Mouse (Mus musculus): ENCODE results near the gene Dpp6. TPM values are rescaled to one million over a fixed set of nuclear protein-coding genes. Genes with fewer than 3 reads are reported as not detected.

The Dpp6 gene
- polyA plus RNA-seq, 1 experiment from 2014 or later: 88.3 TPM

DNA sequence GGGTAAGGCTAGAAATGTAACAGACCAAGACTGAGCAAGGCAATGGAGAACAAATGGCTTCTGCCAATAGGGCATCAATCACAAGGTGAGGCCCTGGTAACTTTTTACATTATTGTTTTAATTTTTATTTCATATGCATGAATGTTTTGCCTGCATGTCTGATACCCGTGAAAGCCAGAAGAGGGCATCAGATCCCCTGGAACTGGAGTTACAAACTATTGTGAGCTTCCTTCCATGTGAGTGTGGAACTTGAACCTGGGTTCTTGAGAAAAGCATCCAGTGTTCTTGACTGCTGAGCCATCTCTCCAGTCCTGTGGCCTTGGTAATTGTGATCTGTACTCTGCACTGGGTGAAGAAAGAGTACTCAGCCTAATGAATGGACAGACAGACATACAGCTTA, 259.0 kb downstream of the Dpp6 start:
- no peaks in the 10 kb centered on the region for H3K27me3 ChIP-seq (replicated peaks)
- H3K9ac ChIP-seq (replicated peaks): no peak overlapping the region
- H3K4me3 ChIP-seq (replicated peaks): no peak overlapping the region
- H3K36me3 ChIP-seq: no peaks in the 10 kb centered on the region
- H3K4me2 ChIP-seq: no peak overlapping the region
- 59% methylated on average over 1 of the region's 1 CpGs for WGBS
- no peaks in the 10 kb centered on the region for H3K9me3 ChIP-seq (replicated peaks)
- H3K27ac ChIP-seq (replicated peaks): no peak overlapping the region
- no peak for ATAC-seq (ENCODE audit: low FRiP score)
- H3K4me1 ChIP-seq: 0 out of 2 replicates have a peak, but pooled peaks cover 6% of the 10 kb centered on the region

DNA sequence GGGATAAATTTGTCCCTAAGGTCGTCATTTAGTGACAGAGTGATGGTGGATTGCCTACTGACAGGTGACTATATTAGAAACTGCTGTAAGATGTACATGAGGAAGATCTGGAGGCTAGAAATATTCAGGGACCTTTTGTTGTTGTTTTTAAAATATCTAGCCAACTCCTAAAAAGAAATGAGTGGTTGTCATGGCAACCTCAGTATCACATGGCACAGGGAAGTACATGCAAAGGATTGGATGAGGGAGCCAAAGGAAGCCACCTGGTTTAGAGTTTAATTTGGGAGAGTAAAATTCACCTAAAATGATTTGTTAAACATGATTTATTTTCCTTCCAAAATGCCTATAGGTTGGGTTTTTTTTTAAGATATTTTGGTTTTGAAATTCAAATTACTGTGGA, 260.8 kb downstream of the Dpp6 start:
- Histone ChIP-seq H3K4me2 (no peak overlapping the region), H3K9me3 (replicated peaks) (no peaks in the 10 kb centered on the region), H3K27ac (replicated peaks) (no peak overlapping the region), H3K36me3 (no peaks in the 10 kb centered on the region), H3K4me1 (0 out of 2 replicates have a peak, but pooled peaks cover 6% of the 10 kb centered on the region), H3K9ac (replicated peaks) (no peak overlapping the region), H3K27me3 (replicated peaks) (no peaks in the 10 kb centered on the region), H3K4me3 (replicated peaks) (no peak overlapping the region)
- no peak for ATAC-seq (ENCODE audit: low FRiP score)
- 74% methylated on average over 1 of the region's 1 CpGs for WGBS

DNA sequence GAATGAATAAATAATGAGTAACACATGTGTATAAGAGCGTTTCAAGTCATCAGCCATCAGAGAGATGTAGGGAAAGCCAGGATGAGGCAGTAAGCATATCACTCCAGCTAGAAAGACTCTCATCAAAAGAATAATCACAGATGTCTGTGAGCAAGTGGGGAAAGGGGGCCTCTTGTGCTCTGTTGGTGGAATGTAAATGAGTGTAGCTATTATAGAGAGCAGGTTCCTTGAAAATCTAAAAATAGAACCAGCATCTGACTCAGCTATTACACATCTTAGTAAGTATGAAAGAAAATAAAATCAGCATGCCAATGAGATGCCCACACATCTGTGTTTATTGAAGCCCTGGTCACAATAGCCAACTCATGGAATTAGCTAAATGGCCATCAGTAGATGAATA, 264.3 kb downstream of the Dpp6 start:
- Histone ChIP-seq H3K4me2 (no peak overlapping the region), H3K9ac (replicated peaks) (no peak overlapping the region), H3K4me3 (replicated peaks) (no peak overlapping the region), H3K9me3 (replicated peaks) (no peaks in the 10 kb centered on the region), H3K36me3 (no peaks in the 10 kb centered on the region), H3K27me3 (replicated peaks) (no peaks in the 10 kb centered on the region), H3K4me1 (0 out of 2 replicates have a peak, but pooled peaks cover 2% of the 10 kb centered on the region), H3K27ac (replicated peaks) (no peak overlapping the region)
- no peak for ATAC-seq (ENCODE audit: low FRiP score)
- WGBS: 47% methylated on average over 1 of the region's 1 CpGs

DNA sequence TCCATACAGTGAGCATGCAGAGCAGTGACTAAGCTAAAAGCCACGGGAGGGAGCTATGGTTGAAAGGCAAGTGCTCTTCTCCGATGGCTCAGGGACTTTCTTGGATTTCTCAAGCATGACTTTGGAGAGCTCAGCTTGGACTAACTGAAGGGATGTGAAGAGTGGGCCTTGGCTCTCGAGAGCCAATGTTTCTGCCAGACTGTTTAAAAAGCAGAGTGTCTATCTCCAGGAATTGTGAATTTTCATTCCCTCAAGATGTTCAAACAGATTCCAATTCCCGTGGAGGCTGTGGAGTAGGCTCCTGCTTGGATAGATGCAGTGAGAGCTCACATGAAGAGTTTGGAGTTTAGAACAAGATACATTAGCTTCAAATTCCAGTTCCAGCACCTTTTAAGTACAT, 266.8 kb downstream of the Dpp6 start:
- Histone ChIP-seq H3K36me3 (no peaks in the 10 kb centered on the region), H3K4me3 (replicated peaks) (no peak overlapping the region), H3K27me3 (replicated peaks) (no peaks in the 10 kb centered on the region), H3K9me3 (replicated peaks) (no peaks in the 10 kb centered on the region), H3K27ac (replicated peaks) (no peak overlapping the region), H3K9ac (replicated peaks) (no peak overlapping the region), H3K4me2 (no peak overlapping the region), H3K4me1 (no peaks in the 10 kb centered on the region)
- no peak for ATAC-seq (ENCODE audit: low FRiP score)
- WGBS: 78% methylated on average over 4 of the region's 4 CpGs

DNA sequence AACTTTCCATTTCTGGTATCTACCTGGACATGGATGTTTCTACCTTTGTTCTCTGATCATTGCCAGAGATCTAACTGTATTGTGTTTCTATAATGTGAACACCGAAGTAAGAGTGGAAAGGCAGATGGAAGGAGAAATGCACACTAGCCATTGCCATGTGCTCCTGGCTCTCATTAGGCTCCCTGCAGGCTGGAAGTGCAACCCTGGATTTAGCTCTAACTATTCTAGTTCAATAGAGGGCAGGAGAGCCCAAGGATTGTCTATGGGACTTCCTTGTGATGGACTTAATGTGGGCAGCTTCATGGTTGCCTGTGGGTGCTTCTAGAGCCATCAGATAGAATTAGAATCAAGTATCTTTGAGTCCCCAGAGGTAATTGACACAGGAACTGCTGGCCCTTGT, 291.2 kb downstream of the Dpp6 start:
- Histone ChIP-seq H3K4me2 (no peak overlapping the region), H3K4me3 (replicated peaks) (no peak overlapping the region), H3K27me3 (replicated peaks) (no peaks in the 10 kb centered on the region), H3K9me3 (replicated peaks) (no peaks in the 10 kb centered on the region), H3K9ac (replicated peaks) (no peak overlapping the region), H3K27ac (replicated peaks) (no peak overlapping the region), H3K36me3 (no peaks in the 10 kb centered on the region), H3K4me1 (no peaks in the 10 kb centered on the region)
- no peak for ATAC-seq (ENCODE audit: low FRiP score)
- 100% methylated on average over 1 of the region's 1 CpGs for WGBS

DNA sequence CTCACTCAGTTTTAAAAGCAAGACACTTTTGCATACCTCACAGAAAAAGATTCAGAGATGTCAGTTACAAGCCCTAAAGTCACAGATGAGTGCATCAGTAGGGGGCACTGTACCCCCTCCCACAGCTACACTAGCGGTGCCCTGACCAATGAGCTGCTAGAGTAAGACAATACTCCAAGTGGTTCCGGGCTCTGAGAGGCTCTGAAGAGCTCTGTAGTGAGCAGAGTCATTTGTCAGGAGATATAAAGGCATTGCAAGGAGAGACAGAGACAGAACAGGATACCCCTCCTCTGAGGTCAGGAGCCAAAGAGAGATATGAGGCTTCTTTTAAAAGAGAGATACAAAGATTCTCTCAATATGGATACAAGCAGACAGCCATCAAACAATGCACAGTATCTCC, 305.5 kb downstream of the Dpp6 start:
- H3K4me2 ChIP-seq: no peak overlapping the region
- H3K4me1 ChIP-seq: no peaks in the 10 kb centered on the region
- H3K27me3 ChIP-seq (replicated peaks): no peaks in the 10 kb centered on the region
- no peak overlapping the region for H3K4me3 ChIP-seq (replicated peaks)
- no peaks in the 10 kb centered on the region for H3K9me3 ChIP-seq (replicated peaks)
- H3K27ac ChIP-seq (replicated peaks): no peak overlapping the region
- no peak for ATAC-seq (ENCODE audit: low FRiP score)
- 33% methylated on average over 2 of the region's 2 CpGs for WGBS
- H3K36me3 ChIP-seq: no peaks in the 10 kb centered on the region
- H3K9ac ChIP-seq (replicated peaks): no peak overlapping the region

DNA sequence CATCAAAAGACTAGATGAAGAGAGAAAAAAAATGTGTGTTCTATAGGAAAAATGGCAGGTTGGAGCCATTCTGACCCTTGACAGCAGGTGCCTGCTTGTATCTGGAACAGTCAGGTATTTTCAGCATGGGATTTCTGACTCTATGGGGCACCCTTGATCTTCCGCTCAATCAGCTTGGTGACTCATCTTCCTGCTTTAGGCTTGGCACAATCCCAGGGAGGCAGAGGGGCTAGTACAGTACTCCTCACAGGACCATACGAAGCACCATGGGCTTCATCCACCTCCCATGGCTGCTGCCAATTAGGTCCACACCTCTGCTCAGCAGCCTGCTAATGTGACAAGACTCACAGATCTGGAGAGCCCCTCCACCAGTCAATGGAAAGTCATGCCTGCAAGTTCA, 305.9 kb downstream of the Dpp6 start:
- no peak for ATAC-seq (ENCODE audit: low FRiP score)
- Histone ChIP-seq H3K36me3 (no peaks in the 10 kb centered on the region), H3K4me1 (no peaks in the 10 kb centered on the region), H3K27ac (replicated peaks) (no peak overlapping the region), H3K9ac (replicated peaks) (no peak overlapping the region), H3K4me3 (replicated peaks) (no peak overlapping the region), H3K9me3 (replicated peaks) (no peaks in the 10 kb centered on the region), H3K27me3 (replicated peaks) (no peaks in the 10 kb centered on the region), H3K4me2 (no peak overlapping the region)
- WGBS: 85% methylated on average over 2 of the region's 2 CpGs

DNA sequence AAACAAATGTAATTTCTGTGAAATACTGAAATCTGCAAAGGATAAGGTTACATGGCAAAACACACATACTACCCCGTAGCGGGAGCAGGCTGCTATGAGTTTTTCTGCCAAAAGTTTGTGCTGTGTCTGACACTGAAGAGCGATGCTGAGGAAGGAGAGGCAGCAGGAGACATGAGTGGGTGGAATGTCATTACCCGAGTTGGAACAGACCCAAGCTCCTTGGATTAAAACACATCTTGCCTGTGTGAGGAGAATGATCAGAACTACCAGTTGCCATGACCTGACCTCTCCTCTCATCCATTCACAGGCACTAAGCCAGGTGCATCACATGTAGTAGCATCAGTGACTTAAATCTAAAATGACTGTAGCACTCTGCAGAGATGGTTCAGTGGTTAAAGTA, 309.0 kb downstream of the Dpp6 start:
- no peak overlapping the region for H3K4me3 ChIP-seq (replicated peaks)
- H3K9me3 ChIP-seq (replicated peaks): no peaks in the 10 kb centered on the region
- 80% methylated on average over 4 of the region's 4 CpGs for WGBS
- no peak overlapping the region for H3K9ac ChIP-seq (replicated peaks)
- ATAC-seq (ENCODE audit: low FRiP score): no peak
- no peak overlapping the region for H3K4me2 ChIP-seq
- H3K27ac ChIP-seq (replicated peaks): no peak overlapping the region
- no peaks in the 10 kb centered on the region for H3K4me1 ChIP-seq
- no peaks in the 10 kb centered on the region for H3K27me3 ChIP-seq (replicated peaks)
- no peaks in the 10 kb centered on the region for H3K36me3 ChIP-seq

DNA sequence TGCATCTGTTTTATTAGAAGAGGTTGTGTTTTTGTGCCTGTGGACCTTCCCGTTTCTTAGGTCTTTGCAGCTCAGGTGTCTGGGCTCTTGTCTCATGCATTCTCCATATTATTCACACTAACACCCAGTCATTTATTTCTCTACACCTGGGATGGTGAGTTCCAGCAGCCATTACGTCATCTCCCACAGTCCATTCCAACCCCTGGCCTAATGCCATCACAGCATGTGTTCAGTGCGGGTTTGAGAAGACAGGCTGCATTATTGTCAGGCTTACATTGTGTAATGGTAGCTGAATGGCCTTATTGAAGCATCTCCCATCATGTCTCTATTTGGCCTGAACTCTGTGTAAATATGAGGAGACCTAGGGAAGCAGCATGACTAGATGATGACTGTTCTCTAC, 316.2 kb downstream of the Dpp6 start:
- H3K9me3 ChIP-seq (replicated peaks): no peaks in the 10 kb centered on the region
- ATAC-seq (ENCODE audit: low FRiP score): no peak
- no peak overlapping the region for H3K4me2 ChIP-seq
- WGBS: 62% methylated on average over 3 of the region's 3 CpGs
- H3K27me3 ChIP-seq (replicated peaks): no peaks in the 10 kb centered on the region
- H3K9ac ChIP-seq (replicated peaks): no peak overlapping the region
- H3K4me1 ChIP-seq: 0 out of 2 replicates have a peak, but pooled peaks cover 3% of the 10 kb centered on the region
- no peak overlapping the region for H3K27ac ChIP-seq (replicated peaks)
- no peak overlapping the region for H3K4me3 ChIP-seq (replicated peaks)
- no peaks in the 10 kb centered on the region for H3K36me3 ChIP-seq

DNA sequence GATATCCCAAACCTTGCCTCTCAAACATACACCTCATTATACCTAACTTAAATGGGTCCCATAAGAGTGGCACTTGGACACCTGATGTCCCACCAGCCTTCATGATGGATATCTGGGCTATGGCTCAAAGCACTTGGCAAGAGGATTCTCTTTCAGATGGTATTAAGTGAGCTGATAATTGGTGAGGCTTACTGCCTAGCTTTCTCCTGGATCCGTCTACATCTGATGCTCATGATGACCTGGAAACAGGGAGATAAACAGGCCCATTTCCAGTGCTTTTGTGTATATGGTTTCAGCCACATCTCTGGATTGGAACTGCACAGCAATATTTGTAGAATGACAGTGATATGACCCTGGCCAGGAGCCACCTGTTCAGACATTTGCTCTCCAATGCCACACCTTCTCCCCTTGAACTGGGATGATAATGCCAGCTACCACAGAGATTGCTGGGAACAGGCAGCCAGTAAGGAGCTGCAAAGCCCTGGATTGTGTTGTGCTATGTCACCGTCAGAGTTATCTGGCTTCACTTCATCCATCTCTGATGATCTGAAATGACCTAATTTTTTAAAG, 317.5 kb downstream of the Dpp6 start:
- Histone ChIP-seq H3K27ac (replicated peaks) (no peak overlapping the region), H3K27me3 (replicated peaks) (no peaks in the 10 kb centered on the region), H3K4me1 (0 out of 2 replicates have a peak, but pooled peaks cover 3% of the 10 kb centered on the region), H3K4me2 (no peak overlapping the region), H3K9me3 (replicated peaks) (no peaks in the 10 kb centered on the region), H3K36me3 (no peaks in the 10 kb centered on the region), H3K9ac (replicated peaks) (no peak overlapping the region), H3K4me3 (replicated peaks) (no peak overlapping the region)
- ATAC-seq (ENCODE audit: low FRiP score): no peak
- WGBS: 76% methylated on average over 2 of the region's 2 CpGs

DNA sequence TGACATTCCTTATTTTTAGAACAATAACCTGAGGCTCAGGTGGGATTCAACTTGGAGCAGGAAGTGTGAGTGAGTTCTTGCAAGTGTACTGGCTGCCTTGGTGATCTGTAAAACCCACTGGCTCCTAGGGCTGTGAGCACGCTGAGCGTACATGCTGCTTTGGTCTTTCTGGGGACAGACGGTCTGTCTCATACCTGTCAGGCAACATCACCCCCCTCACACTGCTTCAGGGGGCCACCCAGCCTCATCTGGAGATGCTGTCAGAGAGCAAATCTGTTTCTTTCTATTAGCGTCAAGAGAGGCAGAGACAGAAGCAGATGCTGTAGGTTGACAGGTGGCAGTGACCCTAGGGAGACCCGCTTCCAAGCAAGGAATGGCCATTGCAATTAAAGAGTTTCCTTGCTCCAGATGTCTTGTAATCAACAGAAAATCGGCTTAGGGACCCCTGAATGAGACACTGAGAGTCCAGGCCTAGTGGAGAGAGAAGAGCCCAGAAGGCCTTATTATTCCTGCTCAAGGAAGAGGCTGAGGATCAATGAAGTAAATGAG, 330.5 kb downstream of the Dpp6 start:
- H3K27me3 ChIP-seq (replicated peaks): no peaks in the 10 kb centered on the region
- no peak overlapping the region for H3K9ac ChIP-seq (replicated peaks)
- H3K4me2 ChIP-seq: no peak overlapping the region
- no peak overlapping the region for H3K27ac ChIP-seq (replicated peaks)
- no peaks in the 10 kb centered on the region for H3K36me3 ChIP-seq
- H3K4me3 ChIP-seq (replicated peaks): no peak overlapping the region
- WGBS: 84% methylated on average over 6 of the region's 6 CpGs
- no peaks in the 10 kb centered on the region for H3K9me3 ChIP-seq (replicated peaks)
- no peaks in the 10 kb centered on the region for H3K4me1 ChIP-seq
- no peak for ATAC-seq (ENCODE audit: low FRiP score)

DNA sequence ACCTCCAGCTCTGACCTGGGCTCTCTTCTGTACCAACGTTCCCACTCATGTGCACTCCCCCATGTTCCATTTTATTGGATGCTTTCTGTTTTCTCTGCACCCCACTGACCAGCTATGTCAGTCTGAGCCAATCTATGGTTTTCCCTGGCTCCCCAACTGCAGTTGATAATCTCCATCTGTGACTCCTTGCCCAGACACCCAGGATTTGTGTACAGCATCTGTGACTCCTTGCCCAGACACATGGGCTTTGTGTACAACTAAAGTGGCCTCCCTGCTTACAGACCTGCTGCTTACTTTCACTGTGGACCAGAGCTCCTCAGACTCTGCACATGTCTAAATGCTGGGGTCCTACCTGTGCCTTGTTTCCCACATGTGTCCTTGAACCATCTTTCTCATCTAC, 334.0 kb downstream of the Dpp6 start:
- ATAC-seq (ENCODE audit: low FRiP score): no peak
- H3K9me3 ChIP-seq (replicated peaks): no peaks in the 10 kb centered on the region
- H3K4me1 ChIP-seq: no peaks in the 10 kb centered on the region; the same call in 1 of the 2 replicates
- WGBS: 70% methylated on average over 1 of the region's 1 CpGs
- H3K4me2 ChIP-seq: no peak overlapping the region
- no peak overlapping the region for H3K9ac ChIP-seq (replicated peaks)
- H3K27ac ChIP-seq (replicated peaks): no peak overlapping the region
- H3K36me3 ChIP-seq: no peaks in the 10 kb centered on the region
- H3K4me3 ChIP-seq (replicated peaks): no peak overlapping the region
- no peaks in the 10 kb centered on the region for H3K27me3 ChIP-seq (replicated peaks)
